Mouse (Mus musculus) G1E (cell line): ENCODE measurements around the gene St6galnac3. TPM values are rescaled to one million over a fixed set of nuclear protein-coding genes. Genes with fewer than 3 reads are reported as not detected.

Experiments used
- ATAC-seq: 2 replicates; pipeline ENCODE4 v1.8.0; 2016; ENCODE audit warnings: mild to moderate bottlenecking; ENCODE audit not compliant: insufficient number of reproducible peaks, poor library complexity, low FRiP score, severe bottlenecking; ENCODE audit errors: extremely low read depth
- DNase-seq: peaks from one replicate; pipeline ENCODE4 v3.0.0; 2012; ENCODE audit warnings: low spot score
- H3K27me3 ChIP-seq: 2 replicates; pipeline ENCODE4 v1.6.1; 2012; ENCODE audit warnings: mild to moderate bottlenecking, low read length, inconsistent platforms; ENCODE audit not compliant: insufficient read depth
- H3K36me3 ChIP-seq: replicated peaks from 2 replicates; pipeline ENCODE3; 2012; ENCODE audit warnings: mild to moderate bottlenecking, inconsistent platforms
- H3K4me1 ChIP-seq: 2 replicates; pipeline ENCODE4 v1.6.1; 2012; ENCODE audit warnings: low read depth, low read length, inconsistent platforms, mixed read lengths; ENCODE audit not compliant: insufficient read depth
- H3K4me3 ChIP-seq: 2 replicates; pipeline ENCODE4 v1.5.1; 2012; ENCODE audit warnings: low read depth, mild to moderate bottlenecking, inconsistent platforms, low read length, moderate library complexity, mixed read lengths
- H3K9me3 ChIP-seq: replicated peaks from 2 replicates; pipeline ENCODE4 v1.6.1; 2012; ENCODE audit warnings: inconsistent platforms
- CTCF ChIP-seq: IDR thresholded peaks from 2 replicates; pipeline ENCODE4 v1.5.1; 2012; ENCODE audit warnings: low read depth, low read length, inconsistent platforms, mixed read lengths
- GATA1 ChIP-seq: IDR thresholded peaks from 2 replicates; pipeline ENCODE4 v1.6.1; 2012; ENCODE audit warnings: borderline replicate concordance, low read length, inconsistent platforms, mixed read lengths
- GATA2 ChIP-seq: IDR thresholded peaks from 2 replicates; pipeline ENCODE4 v1.6.1; 2012; ENCODE audit warnings: low read depth, low read length, inconsistent platforms, borderline replicate concordance
- POLR2AphosphoS5 ChIP-seq: IDR thresholded peaks from 2 replicates; pipeline ENCODE4 v1.6.1; 2012; ENCODE audit warnings: low read depth, low read length, inconsistent platforms; ENCODE audit not compliant: insufficient replicate concordance
- TAL1 ChIP-seq: conservative IDR thresholded peaks from 2 replicates; pipeline ENCODE4 v1.6.1; 2012; ENCODE audit warnings: low read depth, low read length, inconsistent platforms, mixed read lengths
- polyA plus RNA-seq: library from polyadenylated mRNA; stranded (reverse); fragments of >175 nt; gene quantifications from 2 replicates; pipeline ENCODE4 v1.2.3, GENCODE M21; 2012
- total RNA-seq, 2 experiments: library from RNA; stranded (forward) in 1 of 2; stranded (reverse) in 1 of 2; fragments of 200-1000 nt in 1 of 2; fragments of >200 nt in 1 of 2; fragmentation: Nextera tagmentation in 1 of 2; gene quantifications; 2 replicates each; pipeline ENCODE4 v1.2.3; 2014 to 2017

The St6galnac3 gene
- total and polyA plus RNA-seq, 3 experiments: 1.3 to 62.8 (median 45.7) TPM

GRCm38 (mm10) chr3:153453127-153454049, 271.6 kb downstream of the St6galnac3 start:
- Histone ChIP-seq H3K27me3 (no peaks in the 10 kb centered on the region), H3K9me3 (no peaks in the 10 kb centered on the region), H3K4me1 (peaks cover 18% of the 10 kb centered on the region), H3K36me3 (peaks cover 44% of the 10 kb centered on the region), H3K4me3 (no peak overlapping the region)
- TF ChIP-seq GATA1: no peak
- TF ChIP-seq GATA2: no peak
- no peak for TF ChIP-seq TAL1
- no peak for TF ChIP-seq POLR2AphosphoS5
- no peak for TF ChIP-seq CTCF
- DNase-seq (peak; percentile 13), ATAC-seq (no peak)

- no peak for TF ChIP-seq GATA1
- TF ChIP-seq CTCF: no peak
- TF ChIP-seq GATA2: no peak
- no peak for TF ChIP-seq POLR2AphosphoS5
- TF ChIP-seq TAL1: no peak
These were observed 272.5 kb downstream of the St6galnac3 start for GRCm38 (mm10) chr3:153452299-153452996.

GRCm38 (mm10) chr3:153441329-153441728, 283.6 kb downstream of the St6galnac3 start:
- Histone ChIP-seq H3K36me3 (peaks cover 31% of the 10 kb centered on the region), H3K27me3 (no peaks in the 10 kb centered on the region), H3K9me3 (no peaks in the 10 kb centered on the region), H3K4me1 (no peaks in the 10 kb centered on the region), H3K4me3 (no peak overlapping the region)
- TF ChIP-seq GATA1: no peak
- no peak for DNase-seq
- ATAC-seq: no peak

More at GRCm38 (mm10) chr3:153452299-153452996, 272.5 kb downstream of the St6galnac3 start:
- DNase-seq: no peak
- Histone ChIP-seq H3K9me3 (no peaks in the 10 kb centered on the region), H3K36me3 (peaks cover 39% of the 10 kb centered on the region), H3K4me1 (peaks cover 16% of the 10 kb centered on the region), H3K27me3 (no peaks in the 10 kb centered on the region), H3K4me3 (no peak overlapping the region)
- no peak for ATAC-seq

GRCm38 (mm10) chr3:153436076-153437021, 288.6 kb downstream of the St6galnac3 start:
- H3K4me3 ChIP-seq: no peak overlapping the region
- H3K27me3 ChIP-seq: no peaks in the 10 kb centered on the region
- peaks cover 24% of the 10 kb centered on the region for H3K36me3 ChIP-seq
- TF ChIP-seq GATA1: no peak
- no peak for TF ChIP-seq GATA2
- no peak for TF ChIP-seq POLR2AphosphoS5
- TF ChIP-seq TAL1: no peak
- TF ChIP-seq CTCF: no peak
- ATAC-seq (no peak), DNase-seq (no peak)
- no peaks in the 10 kb centered on the region for H3K4me1 ChIP-seq
- H3K9me3 ChIP-seq: no peaks in the 10 kb centered on the region

- no peak for ATAC-seq
- H3K4me3 ChIP-seq: no peak overlapping the region
- TF ChIP-seq TAL1 (no peak), GATA2 (no peak), POLR2AphosphoS5 (no peak), GATA1 (no peak), CTCF (no peak)
These were observed 292.0 kb downstream of the St6galnac3 start for GRCm38 (mm10) chr3:153433010-153433409.

More at GRCm38 (mm10) chr3:153433010-153433409, 292.0 kb downstream of the St6galnac3 start:
- peaks cover 22% of the 10 kb centered on the region for H3K36me3 ChIP-seq
- no peak for DNase-seq
- no peaks in the 10 kb centered on the region for H3K27me3 ChIP-seq
- no peaks in the 10 kb centered on the region for H3K9me3 ChIP-seq
- H3K4me1 ChIP-seq: no peaks in the 10 kb centered on the region
